Mouse (Mus musculus): ENCODE measurements around the gene Hist1h2ag.

- no peak for TF ChIP-seq CTCF (conservative IDR thresholded peaks at IDR 0.05; ENCODE audit: low read length)
- TF ChIP-seq POU5F1 (IDR thresholded peaks at IDR 0.05; ENCODE audit: borderline replicate concordance, low read length), result no peak
These were observed 5.3 kb downstream of the Hist1h2ag start for GRCm38 (mm10) chr13:22037415-22037814.

All from E14TG2a.4 (cell line).